Mouse (Mus musculus): ENCODE measurements around the gene Slc12a8.

Gene Slc12a8

GRCm38 (mm10) chr16:33610466-33610865, 93.3 kb downstream of the Slc12a8 start:
- no peak for DNase-seq (ENCODE audit: extremely low spot score, low spot score)

DNA sequence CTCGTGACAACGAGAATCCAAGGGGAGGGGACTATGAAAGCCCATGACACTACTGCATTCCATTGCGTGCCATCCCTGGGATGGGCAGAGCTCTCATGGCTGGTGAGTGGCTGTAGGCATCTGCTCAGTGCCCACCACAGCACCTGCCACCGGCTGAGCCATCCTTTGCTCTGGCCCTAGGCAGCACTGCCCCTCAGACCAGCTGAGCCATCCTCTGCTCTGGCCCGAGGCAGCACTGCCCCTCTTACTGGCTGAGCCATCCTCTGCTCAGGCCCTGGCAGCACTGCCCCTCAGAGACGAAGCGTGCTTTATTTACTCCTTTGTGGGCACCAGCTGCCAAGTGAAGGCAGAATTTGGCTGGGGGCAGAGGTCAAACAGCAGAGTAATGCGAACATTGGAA, 94.2 kb downstream of the Slc12a8 start:
- DNase-seq (ENCODE audit: extremely low spot score, low spot score), result no peak

DNA sequence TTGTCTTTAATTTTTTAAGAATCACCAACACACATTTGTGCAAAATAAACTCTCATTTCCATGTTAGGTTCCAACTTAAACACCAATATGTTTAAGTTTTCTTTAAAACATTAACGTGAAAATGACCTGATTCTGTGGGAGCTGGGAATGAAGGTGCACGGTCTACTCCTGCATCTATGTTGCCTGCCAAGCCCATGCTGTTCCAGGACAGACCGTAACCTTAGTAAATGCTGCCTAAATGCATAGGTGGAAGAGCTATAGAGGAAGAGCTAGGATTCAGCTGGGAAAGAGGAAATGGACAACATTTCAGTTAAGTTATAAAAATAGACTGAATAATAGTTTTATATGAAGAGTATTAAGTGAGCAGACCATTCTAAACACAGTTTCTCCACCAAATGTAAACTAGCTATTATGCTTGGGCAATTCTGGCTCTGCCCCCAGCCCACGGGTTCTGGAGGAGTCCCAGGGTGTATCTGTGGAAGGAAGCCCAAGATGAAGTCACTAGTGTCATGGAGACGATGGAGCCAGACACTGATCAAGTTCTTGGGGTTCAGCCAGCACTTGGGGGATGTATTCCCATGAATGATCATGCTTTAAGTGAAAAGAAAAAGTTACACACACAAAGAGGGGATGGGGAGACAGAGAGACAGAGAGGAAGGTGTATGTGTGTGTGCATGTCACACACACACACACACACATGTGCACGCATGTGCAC, 95.1 kb downstream of the Slc12a8 start:
- DNase-seq (ENCODE audit: extremely low spot score, low spot score), result no peak

DNA sequence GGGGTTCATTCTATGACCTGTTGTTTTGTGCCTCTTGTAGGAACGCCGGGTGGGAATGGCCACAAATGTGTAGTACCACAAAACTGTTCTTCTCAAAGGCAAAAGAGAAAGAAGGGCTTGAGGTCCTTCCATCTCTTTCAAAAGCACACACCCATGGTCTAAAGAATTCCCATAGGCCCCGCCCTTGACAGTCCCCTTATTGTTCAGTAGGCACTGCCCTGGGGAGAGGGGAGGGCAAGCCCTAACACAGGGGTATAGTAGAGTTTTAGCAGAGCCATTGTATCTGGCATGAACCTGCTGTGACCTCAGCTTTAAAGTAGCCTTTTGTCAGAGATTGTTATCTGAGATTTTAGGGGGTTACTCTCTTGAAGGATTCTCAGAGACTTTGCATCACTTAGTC, 98.9 kb downstream of the Slc12a8 start:
- no peak for DNase-seq (ENCODE audit: extremely low spot score, low spot score)

GRCm38 (mm10) chr16:33621836-33622235, 104.7 kb downstream of the Slc12a8 start:
- DNase-seq (ENCODE audit: extremely low spot score, low spot score), result no peak

GRCm38 (mm10) chr16:33624586-33624985, 107.5 kb downstream of the Slc12a8 start:
- no peak for DNase-seq (ENCODE audit: extremely low spot score, low spot score)

DNA sequence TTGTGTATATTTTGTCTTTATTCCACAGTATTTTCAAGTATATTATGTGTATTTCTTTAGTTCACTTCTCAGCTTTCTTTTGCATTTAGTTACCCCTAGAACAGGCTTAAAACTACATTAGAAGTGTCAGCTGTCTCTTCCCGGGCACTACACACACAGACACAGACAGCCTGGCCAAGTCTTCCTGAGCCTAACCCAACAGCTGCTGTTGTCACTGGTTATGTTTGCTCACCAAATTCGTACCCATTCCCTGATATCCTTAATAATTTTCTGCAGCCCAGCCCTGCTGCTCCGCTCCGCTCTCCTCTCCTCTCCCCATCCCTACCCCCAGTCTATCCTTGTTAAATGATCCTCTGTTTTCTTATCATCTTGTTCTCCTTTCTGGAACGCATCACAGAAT, 112.4 kb downstream of the Slc12a8 start:
- no peak for DNase-seq (ENCODE audit: extremely low spot score, low spot score)

DNA sequence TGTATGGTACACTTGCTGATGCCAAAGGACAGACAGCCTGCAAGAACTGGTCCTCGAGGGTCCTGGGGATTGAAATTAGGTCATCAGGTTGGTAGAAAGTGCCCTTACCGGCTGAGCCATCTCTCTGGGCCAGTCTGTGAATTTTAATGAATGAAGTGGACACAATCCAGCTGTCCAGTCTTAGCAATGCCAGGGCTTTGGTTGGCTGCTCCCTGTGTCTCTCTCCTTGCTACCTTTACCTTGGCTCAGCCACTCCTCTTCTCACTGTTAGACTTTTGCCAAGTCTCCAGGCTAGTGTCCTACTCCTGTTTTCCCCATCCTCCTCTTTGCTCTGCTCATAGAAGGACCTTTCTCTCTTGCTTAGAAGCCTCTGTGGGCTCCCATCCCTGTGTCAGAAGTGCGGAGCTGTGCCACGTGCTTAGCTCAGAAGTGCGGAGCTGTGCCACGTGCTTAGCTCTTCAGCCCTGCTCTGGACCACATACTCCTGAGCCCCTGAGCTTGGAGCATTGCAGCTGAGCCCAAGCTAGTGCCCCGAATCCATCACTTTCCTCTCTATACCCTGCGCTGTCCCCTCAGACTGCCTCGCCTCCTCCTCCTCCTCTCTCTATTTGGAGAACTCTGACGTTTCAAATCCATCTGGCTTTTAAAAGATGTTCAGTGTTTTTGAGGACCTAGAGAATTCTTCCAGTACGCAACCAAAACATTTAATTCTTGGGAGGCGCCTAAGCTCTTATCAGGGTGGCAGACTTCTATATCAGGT, 118.9 kb downstream of the Slc12a8 start:
- no peak for DNase-seq (ENCODE audit: extremely low spot score, low spot score)

GRCm38 (mm10) chr16:33641779-33642178, 124.7 kb downstream of the Slc12a8 start:
- DNase-seq (ENCODE audit: extremely low spot score, low spot score), result no peak

GRCm38 (mm10) chr16:33653116-33653515, 136.0 kb downstream of the Slc12a8 start:
- DNase-seq (ENCODE audit: extremely low spot score, low spot score), result no peak

- DNase-seq (ENCODE audit: extremely low spot score, low spot score), result no peak
These were observed 138.3 kb downstream of the Slc12a8 start for GRCm38 (mm10) chr16:33655443-33655842.

GRCm38 (mm10) chr16:33657191-33657590, 140.1 kb downstream of the Slc12a8 start:
- no peak for DNase-seq (ENCODE audit: extremely low spot score, low spot score)

DNA sequence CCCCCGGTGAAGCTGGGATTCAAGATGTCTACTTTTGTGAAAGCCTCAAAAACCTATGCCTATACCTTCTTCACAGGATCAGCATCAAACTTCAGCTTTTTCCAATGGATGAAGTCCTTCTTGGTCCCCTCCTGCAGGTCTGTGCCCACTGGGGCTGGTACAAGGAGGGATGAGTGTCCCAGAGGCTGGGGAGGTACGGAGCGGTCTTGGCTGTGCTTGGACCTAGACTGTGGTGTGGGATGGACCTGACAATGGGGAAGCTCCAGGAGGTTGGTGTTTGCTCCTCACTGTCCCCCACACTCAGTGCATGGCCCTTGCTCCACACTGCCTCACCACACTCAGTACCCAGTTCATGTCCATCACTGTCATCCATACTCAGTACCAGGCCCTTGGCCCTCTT, 141.0 kb downstream of the Slc12a8 start:
- DNase-seq (ENCODE audit: extremely low spot score, low spot score), result no peak

GRCm38 (mm10) chr16:33659521-33659920, 142.4 kb downstream of the Slc12a8 start:
- DNase-seq (ENCODE audit: extremely low spot score, low spot score), result no peak

GRCm38 (mm10) chr16:33660125-33660524, 143.0 kb downstream of the Slc12a8 start:
- no peak for DNase-seq (ENCODE audit: extremely low spot score, low spot score)

- no peak for DNase-seq (ENCODE audit: extremely low spot score, low spot score)
These were observed 145.7 kb downstream of the Slc12a8 start for GRCm38 (mm10) chr16:33662841-33663240.

- no peak for DNase-seq (ENCODE audit: extremely low spot score, low spot score)
These were observed 149.1 kb downstream of the Slc12a8 start for GRCm38 (mm10) chr16:33666226-33666625.

GRCm38 (mm10) chr16:33666985-33667538, 149.9 kb downstream of the Slc12a8 start:
- DNase-seq (ENCODE audit: extremely low spot score, low spot score), result no peak

- no peak for DNase-seq (ENCODE audit: extremely low spot score, low spot score)
These were observed 151.3 kb downstream of the Slc12a8 start for GRCm38 (mm10) chr16:33668448-33668847.

DNA sequence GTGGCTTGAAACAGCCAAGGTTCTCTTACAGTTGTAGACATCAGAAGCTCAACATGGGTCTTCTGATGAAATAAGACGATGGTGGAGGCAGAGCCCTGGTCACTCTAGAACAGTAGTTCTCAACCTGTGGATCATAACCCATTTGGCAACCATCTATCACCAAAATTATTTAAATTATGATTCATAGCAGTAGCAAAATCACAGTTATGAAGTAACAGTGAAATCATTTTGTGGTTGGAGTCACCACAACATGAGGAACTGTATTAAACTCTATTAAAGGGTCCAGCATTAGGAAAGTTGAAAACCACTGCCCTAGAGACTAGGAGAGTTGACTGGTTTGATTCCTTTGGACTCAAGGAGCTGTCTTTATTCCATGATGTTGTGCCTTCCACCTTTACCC, 151.9 kb downstream of the Slc12a8 start:
- no peak for DNase-seq (ENCODE audit: extremely low spot score, low spot score)

- DNase-seq (ENCODE audit: extremely low spot score, low spot score), result no peak
These were observed 153.2 kb downstream of the Slc12a8 start for GRCm38 (mm10) chr16:33670340-33670739.

DNA sequence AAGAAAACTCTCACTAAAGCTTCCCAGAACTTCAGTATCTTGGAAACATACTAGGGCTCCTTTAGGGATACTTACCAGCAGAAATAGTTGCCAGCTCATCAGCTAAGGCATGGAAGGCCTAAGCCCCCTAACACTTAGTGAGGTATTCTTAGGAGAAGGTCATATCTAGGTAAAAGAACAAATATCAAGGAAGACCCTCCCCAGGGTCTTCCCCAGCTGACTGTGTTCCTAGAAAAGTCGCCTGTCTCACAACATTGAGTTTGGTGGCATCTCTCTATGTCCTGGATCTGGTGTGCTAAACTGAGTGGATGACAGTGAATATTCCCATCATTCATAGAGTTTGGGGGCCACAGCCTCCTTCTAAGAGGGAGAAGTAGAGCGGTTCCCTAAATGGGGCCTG, 153.8 kb downstream of the Slc12a8 start:
- no peak for DNase-seq (ENCODE audit: extremely low spot score, low spot score)

- no peak for DNase-seq (ENCODE audit: extremely low spot score, low spot score)
These were observed 155.1 kb downstream of the Slc12a8 start for GRCm38 (mm10) chr16:33672188-33672587.
